Mouse (Mus musculus) hindbrain, embryonic 11.5 days (tissue): Measurements from ENCODE around the gene Stard8. TPM values are rescaled to one million over a fixed set of nuclear protein-coding genes. Genes with fewer than 3 reads are reported as not detected.
A peak's percentile ranks its signal among the peaks of the same experiment; 100 is the strongest.

Source experiments
- ATAC-seq: fragments of 200-750 bp; cut with Nextera tagmentation; 2 replicates; pipeline ENCODE4 v1.8.0; 2017; ENCODE audit warnings: mild to moderate bottlenecking, moderate TSS enrichment, moderate library complexity; ENCODE audit not compliant: low FRiP score
- DNase-seq: peaks from one replicate; pipeline ENCODE4 v3.0.0-alpha.2; 2015; ENCODE audit warnings: low spot score
- H3K27ac ChIP-seq: fragments of 300-500 bp; sonication (generic); 2 replicates; pipeline ENCODE4 v1.5.1; 2014; ENCODE audit warnings: mild to moderate bottlenecking, low read depth, low read length
- H3K27me3 ChIP-seq: fragments of 300-500 bp; sonication (generic); 2 replicates; pipeline ENCODE4 v1.6.1; 2014; ENCODE audit warnings: mild to moderate bottlenecking, low read length, moderate library complexity, mixed read lengths; ENCODE audit not compliant: control insufficient read depth, insufficient read depth
- H3K36me3 ChIP-seq: fragments of 300-500 bp; sonication (generic); 2 replicates; pipeline ENCODE4 v1.6.1; 2014; ENCODE audit warnings: mild to moderate bottlenecking, low read length, moderate library complexity, mixed read lengths; ENCODE audit not compliant: control insufficient read depth, insufficient read depth
- H3K4me1 ChIP-seq: fragments of 300-500 bp; sonication (generic); replicated peaks from 2 replicates; pipeline ENCODE4 v1.6.1; 2014; ENCODE audit warnings: low read length, mixed read lengths; ENCODE audit not compliant: control insufficient read depth, insufficient read depth
- H3K4me2 ChIP-seq: fragments of 300-500 bp; sonication (generic); replicated peaks from 2 replicates; pipeline ENCODE4 v1.6.1; 2014; ENCODE audit warnings: mild to moderate bottlenecking, low read depth, low read length
- H3K4me3 ChIP-seq: fragments of 300-500 bp; sonication (generic); 2 replicates; pipeline ENCODE4 v1.5.1; 2014; ENCODE audit warnings: low read depth, low read length
- H3K9ac ChIP-seq: fragments of 300-500 bp; sonication (generic); 2 replicates; pipeline ENCODE4 v1.6.1; 2014; ENCODE audit warnings: low read depth, low read length
- H3K9me3 ChIP-seq: fragments of 300-500 bp; sonication (generic); 2 replicates; pipeline ENCODE4 v1.6.1; 2016; ENCODE audit warnings: low read length; ENCODE audit not compliant: control insufficient read depth
- WGBS: fragments of 180-500 bp; shearing (Covaris S2); extraction: QIAGEN DNeasy Blood & Tissue Kit; methylation state at CpG from one replicate; pipeline ENCODE4 v1.1.7; 2014; 5-methylcytosine and 5-hydroxymethylcytosine counted together
- polyA plus RNA-seq: library from polyadenylated mRNA; unstranded; fragments of >200 nt; fragmentation: Nextera tagmentation; extraction: Ambion mirVana; gene quantifications from 2 replicates; pipeline ENCODE4 v1.2.1, GENCODE M21; 2014

The Stard8 gene
- polyA plus RNA-seq, 1 experiment from 2014 or later: 10.1 TPM

DNA sequence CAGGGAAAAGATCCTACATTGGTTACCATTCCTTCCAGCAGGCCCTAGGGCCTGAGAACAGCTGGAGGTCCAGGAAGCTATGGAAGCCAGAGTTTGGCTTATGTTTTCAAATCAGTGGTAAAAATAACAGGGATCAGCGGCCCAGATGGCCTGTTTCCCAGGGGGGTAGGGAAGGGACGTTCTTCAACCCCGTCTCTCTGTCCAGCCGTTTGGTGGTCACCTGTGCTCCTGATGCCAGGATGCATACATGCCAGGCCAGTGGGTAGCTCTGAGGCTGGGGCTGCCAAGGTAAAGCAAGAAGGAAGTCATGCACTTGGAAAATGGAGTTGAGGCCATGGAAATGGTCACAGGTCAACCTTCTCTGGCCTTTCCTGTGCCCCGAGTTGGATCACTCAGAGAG, 7.5 kb downstream of the Stard8 start:
- Histone ChIP-seq H3K4me1 (no peaks in the 10 kb centered on the region), H3K4me3 (no peak overlapping the region), H3K27ac (no peak overlapping the region), H3K9ac (no peak overlapping the region), H3K4me2 (no peak overlapping the region), H3K27me3 (no peaks in the 10 kb centered on the region; the same call in 1 of the 2 replicates), H3K36me3 (no peaks in the 10 kb centered on the region), H3K9me3 (no peaks in the 10 kb centered on the region)
- 87% methylated on average over 5 of the region's 5 CpGs for WGBS
- no peak for ATAC-seq
- no peak for DNase-seq

DNA sequence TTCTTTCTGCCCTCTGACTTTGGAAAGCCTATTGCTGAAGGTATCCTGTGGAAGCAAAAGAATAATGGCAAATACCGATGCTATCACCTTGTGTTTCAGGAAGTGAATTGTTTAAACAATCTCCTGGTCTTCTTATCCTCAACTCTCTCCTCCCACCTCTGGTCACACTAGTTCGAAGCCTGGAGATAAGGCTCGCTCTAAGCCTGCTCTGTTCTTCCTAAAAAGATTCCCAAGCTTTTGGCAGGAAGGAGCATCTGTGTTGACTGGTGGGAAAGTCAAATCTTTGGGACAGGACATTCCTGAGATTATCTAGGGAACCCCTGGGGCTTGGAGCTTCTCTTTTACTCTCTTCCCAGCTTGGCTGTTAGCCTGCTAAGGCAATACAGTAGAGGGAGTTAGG, 8.2 kb downstream of the Stard8 start:
- H3K4me2 ChIP-seq: no peak overlapping the region
- H3K4me1 ChIP-seq: no peaks in the 10 kb centered on the region
- H3K9ac ChIP-seq: no peak overlapping the region
- H3K27me3 ChIP-seq: no peaks in the 10 kb centered on the region; the same call in 1 of the 2 replicates
- WGBS: 75% methylated on average over 3 of the region's 3 CpGs
- no peak overlapping the region for H3K4me3 ChIP-seq
- no peaks in the 10 kb centered on the region for H3K9me3 ChIP-seq
- DNase-seq: no peak
- H3K36me3 ChIP-seq: no peaks in the 10 kb centered on the region
- no peak for ATAC-seq
- no peak overlapping the region for H3K27ac ChIP-seq

DNA sequence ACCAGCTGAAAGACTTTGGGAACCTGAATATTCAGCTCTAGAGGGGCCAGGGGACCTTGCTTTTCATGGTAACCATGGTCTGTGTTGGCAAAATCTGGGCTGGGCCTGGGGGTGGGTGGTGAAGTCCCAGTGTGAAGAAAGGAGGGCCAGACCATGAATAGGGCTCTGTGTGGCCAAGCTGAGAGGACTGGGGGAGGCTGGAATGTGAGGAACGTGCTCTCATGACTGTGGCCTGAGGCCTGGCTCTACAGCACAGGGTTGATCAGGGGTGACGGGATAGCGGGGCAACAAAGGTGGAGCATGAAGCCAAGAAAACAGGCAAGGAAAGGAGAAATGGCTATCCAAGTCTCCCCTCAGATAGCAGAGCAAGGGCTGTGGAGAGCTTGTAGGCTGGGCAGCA, 9.4 kb downstream of the Stard8 start:
- H3K4me1 ChIP-seq: no peaks in the 10 kb centered on the region
- H3K4me3 ChIP-seq: no peak overlapping the region
- H3K27ac ChIP-seq: no peak overlapping the region
- H3K4me2 ChIP-seq: no peak overlapping the region
- no peaks in the 10 kb centered on the region; the same call in 1 of the 2 replicates for H3K27me3 ChIP-seq
- no peaks in the 10 kb centered on the region for H3K36me3 ChIP-seq
- 96% methylated on average over 3 of the region's 3 CpGs for WGBS
- no peak for DNase-seq
- H3K9ac ChIP-seq: no peak overlapping the region
- no peaks in the 10 kb centered on the region for H3K9me3 ChIP-seq
- no peak for ATAC-seq

- no peak overlapping the region for H3K4me2 ChIP-seq
- peaks cover 3% of the 10 kb centered on the region; the same call in 1 of the 2 replicates for H3K27me3 ChIP-seq
- H3K36me3 ChIP-seq: no peaks in the 10 kb centered on the region
- no peaks in the 10 kb centered on the region for H3K9me3 ChIP-seq
- no peak overlapping the region for H3K9ac ChIP-seq
- DNase-seq (no peak), ATAC-seq (no peak)
- WGBS: 95% methylated on average over 2 of the region's 2 CpGs
- no peak overlapping the region for H3K27ac ChIP-seq
- no peaks in the 10 kb centered on the region for H3K4me1 ChIP-seq
- H3K4me3 ChIP-seq: no peak overlapping the region
Observed at GRCm38 (mm10) chrX:99015705-99016104, 12.7 kb downstream of the Stard8 start.

GRCm38 (mm10) chrX:99016987-99017386, 13.9 kb downstream of the Stard8 start:
- Histone ChIP-seq H3K4me3 (no peak overlapping the region), H3K9me3 (no peaks in the 10 kb centered on the region), H3K36me3 (no peaks in the 10 kb centered on the region), H3K27me3 (0 out of 2 replicates have a peak, but pooled peaks cover 3% of the 10 kb centered on the region), H3K4me2 (no peak overlapping the region), H3K27ac (no peak overlapping the region), H3K4me1 (no peaks in the 10 kb centered on the region), H3K9ac (no peak overlapping the region)
- WGBS: 81% methylated on average over 8 of the region's 8 CpGs
- ATAC-seq: no peak
- no peak for DNase-seq

DNA sequence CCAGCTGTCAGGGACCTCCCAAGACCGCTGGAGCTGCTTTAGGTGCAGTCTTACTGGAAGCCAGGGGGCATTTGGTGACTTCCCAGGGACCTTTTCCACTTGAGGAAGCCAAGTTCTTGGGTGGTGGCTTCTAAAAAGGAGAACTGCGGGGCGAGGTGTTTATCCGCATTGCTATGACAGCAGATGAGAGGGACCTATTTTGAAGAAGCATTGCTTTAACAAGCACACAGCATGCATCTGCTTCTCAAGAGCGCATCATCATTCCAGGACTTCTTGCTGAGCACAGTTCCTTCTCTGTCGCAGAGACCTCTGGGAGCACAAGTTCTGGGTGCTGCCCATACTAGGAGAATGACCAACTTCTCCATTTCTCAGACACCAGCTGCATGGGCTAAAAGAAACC, 14.8 kb downstream of the Stard8 start:
- no peaks in the 10 kb centered on the region for H3K36me3 ChIP-seq
- no peak overlapping the region for H3K9ac ChIP-seq
- ATAC-seq (no peak), DNase-seq (no peak)
- no peak overlapping the region for H3K4me2 ChIP-seq
- H3K4me3 ChIP-seq: no peak overlapping the region
- no peak overlapping the region for H3K27ac ChIP-seq
- H3K4me1 ChIP-seq: no peaks in the 10 kb centered on the region
- no peaks in the 10 kb centered on the region for H3K9me3 ChIP-seq
- 0 out of 2 replicates have a peak, but pooled peaks cover 3% of the 10 kb centered on the region for H3K27me3 ChIP-seq
- 81% methylated on average over 6 of the region's 6 CpGs for WGBS

GRCm38 (mm10) chrX:99019303-99019702, 16.3 kb downstream of the Stard8 start:
- DNase-seq (no peak), ATAC-seq (no peak)
- H3K9ac ChIP-seq: no peak overlapping the region
- H3K4me2 ChIP-seq: no peak overlapping the region
- 0 out of 2 replicates have a peak, but pooled peaks cover 3% of the 10 kb centered on the region for H3K27me3 ChIP-seq
- H3K36me3 ChIP-seq: no peaks in the 10 kb centered on the region
- H3K4me3 ChIP-seq: no peak overlapping the region
- H3K9me3 ChIP-seq: no peaks in the 10 kb centered on the region
- H3K27ac ChIP-seq: no peak overlapping the region
- no peaks in the 10 kb centered on the region for H3K4me1 ChIP-seq
- 81% methylated on average over 4 of the region's 4 CpGs for WGBS

DNA sequence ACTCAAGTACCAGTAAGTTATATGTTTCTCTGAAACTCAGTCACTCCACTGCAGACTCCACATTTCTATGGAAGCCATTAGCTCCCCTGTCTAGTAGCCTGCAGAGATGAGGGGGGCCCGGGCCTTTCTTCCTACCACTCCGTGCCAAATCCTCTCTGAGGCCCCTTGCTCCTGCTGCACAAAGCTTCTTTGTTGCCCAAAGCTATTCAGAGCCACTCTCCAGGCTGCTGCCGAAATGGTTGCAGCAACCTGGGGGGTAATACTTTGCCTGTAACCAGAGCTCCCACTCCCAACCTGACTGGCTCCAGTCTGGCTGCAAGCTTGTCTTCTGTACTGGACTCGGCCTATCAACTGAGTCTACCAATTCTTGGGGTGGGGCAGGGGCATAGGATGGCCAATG, 17.2 kb downstream of the Stard8 start:
- H3K27me3 ChIP-seq: 0 out of 2 replicates have a peak, but pooled peaks cover 3% of the 10 kb centered on the region
- no peaks in the 10 kb centered on the region for H3K36me3 ChIP-seq
- H3K4me1 ChIP-seq: no peaks in the 10 kb centered on the region
- DNase-seq (peak; percentile 22), ATAC-seq (peak; percentile 68)
- H3K9me3 ChIP-seq: no peaks in the 10 kb centered on the region
- no peak overlapping the region for H3K27ac ChIP-seq
- no peak overlapping the region for H3K4me3 ChIP-seq
- H3K4me2 ChIP-seq: no peak overlapping the region
- H3K9ac ChIP-seq: no peak overlapping the region
- 28% methylated on average over 4 of the region's 4 CpGs for WGBS

- H3K36me3 ChIP-seq: no peaks in the 10 kb centered on the region
- H3K4me2 ChIP-seq: no peak overlapping the region
- no peak for ATAC-seq
- H3K4me3 ChIP-seq: no peak overlapping the region
- no peaks in the 10 kb centered on the region for H3K9me3 ChIP-seq
- no peak for DNase-seq
- no peaks in the 10 kb centered on the region for H3K4me1 ChIP-seq
- 77% methylated on average over 2 of the region's 2 CpGs for WGBS
- no peak overlapping the region for H3K27ac ChIP-seq
- no peak overlapping the region for H3K9ac ChIP-seq
- peaks cover 3% of the 10 kb centered on the region; the same call in 1 of the 2 replicates for H3K27me3 ChIP-seq
Observed at GRCm38 (mm10) chrX:99021593-99021992, 18.5 kb downstream of the Stard8 start.
